Mouse (Mus musculus): ENCODE data around the gene Mettl26.
A peak's percentile ranks its signal among the peaks of the same experiment; 100 is the strongest.

Mettl26 gene

DNA sequence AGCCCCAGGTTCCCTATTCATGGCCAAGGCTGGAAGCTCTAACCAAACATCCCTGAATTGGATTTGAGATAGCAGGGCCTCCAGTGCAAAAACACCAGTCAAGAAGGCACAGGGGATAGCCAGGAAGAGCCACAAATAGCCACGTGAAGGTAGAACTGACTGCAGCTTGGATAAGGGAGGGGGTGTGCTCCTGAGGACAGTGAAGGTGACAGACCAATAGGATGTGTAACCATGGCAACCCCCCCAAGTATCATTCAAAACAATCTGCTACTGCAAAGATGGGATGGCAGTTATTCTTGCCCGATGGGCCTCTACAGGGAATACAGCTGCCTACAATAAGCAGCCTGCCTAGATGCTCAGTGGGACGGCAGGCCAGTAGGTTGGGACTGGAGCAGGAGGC, 37.3 kb upstream of the Mettl26 start:
- no peak for DNase-seq (ENCODE audit: low read depth)

DNA sequence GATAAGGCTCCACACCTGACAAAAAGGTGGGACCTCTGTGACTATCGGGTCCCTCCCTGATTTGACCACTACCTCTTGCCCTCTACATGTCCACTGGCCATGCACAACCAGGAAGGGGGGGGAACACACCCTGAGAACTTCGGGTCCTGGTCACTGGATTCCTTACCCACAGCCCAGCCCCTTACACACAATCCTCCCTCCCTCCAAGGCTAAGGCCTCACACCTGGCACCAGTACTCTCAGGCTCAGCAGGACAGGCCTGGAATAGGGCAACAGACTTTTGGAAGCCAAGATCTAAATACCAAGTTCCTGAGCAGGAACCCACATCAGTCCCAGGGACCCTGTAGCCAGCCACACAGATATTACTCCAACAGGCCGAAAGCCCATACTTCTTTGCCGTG, 36.0 kb upstream of the Mettl26 start:
- no peak for DNase-seq (ENCODE audit: low read depth)

- DNase-seq (ENCODE audit: low read depth) = no peak
These were observed 35.2 kb upstream of the Mettl26 start for GRCm38 (mm10) chr17:25839455-25840235.

GRCm38 (mm10) chr17:25840519-25840918, 34.4 kb upstream of the Mettl26 start:
- DNase-seq (ENCODE audit: low read depth) = no peak

GRCm38 (mm10) chr17:25841117-25841880, 33.6 kb upstream of the Mettl26 start, which contains the start of gene Gm20683:
Gene Gm20683, minus strand, starts transcription at chr17:25841763.
- no peak for DNase-seq (ENCODE audit: low read depth)

DNA sequence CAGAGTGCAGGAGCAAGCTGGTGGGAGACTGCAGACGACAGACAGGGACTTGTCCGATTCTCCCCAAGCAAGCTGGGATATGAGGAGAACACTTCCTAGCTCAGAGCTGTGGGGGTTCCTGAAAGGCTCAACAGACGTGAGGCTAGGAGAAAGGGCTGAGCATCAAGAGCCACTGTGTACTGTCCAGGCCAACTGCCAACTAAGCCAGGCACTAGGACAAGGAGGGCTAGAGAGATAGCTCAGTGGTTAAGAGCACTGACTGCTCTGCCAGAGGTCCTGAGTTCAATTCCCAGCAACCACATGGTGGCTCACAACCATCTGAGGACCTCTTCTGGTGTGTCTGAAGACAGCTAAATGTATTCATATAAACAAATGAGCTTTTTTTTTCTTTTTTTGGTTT, 32.4 kb upstream of the Mettl26 start:
- DNase-seq (ENCODE audit: low read depth) = no peak

- DNase-seq (ENCODE audit: low read depth) = no peak
These were observed 31.8 kb upstream of the Mettl26 start for GRCm38 (mm10) chr17:25843122-25843521.

DNA sequence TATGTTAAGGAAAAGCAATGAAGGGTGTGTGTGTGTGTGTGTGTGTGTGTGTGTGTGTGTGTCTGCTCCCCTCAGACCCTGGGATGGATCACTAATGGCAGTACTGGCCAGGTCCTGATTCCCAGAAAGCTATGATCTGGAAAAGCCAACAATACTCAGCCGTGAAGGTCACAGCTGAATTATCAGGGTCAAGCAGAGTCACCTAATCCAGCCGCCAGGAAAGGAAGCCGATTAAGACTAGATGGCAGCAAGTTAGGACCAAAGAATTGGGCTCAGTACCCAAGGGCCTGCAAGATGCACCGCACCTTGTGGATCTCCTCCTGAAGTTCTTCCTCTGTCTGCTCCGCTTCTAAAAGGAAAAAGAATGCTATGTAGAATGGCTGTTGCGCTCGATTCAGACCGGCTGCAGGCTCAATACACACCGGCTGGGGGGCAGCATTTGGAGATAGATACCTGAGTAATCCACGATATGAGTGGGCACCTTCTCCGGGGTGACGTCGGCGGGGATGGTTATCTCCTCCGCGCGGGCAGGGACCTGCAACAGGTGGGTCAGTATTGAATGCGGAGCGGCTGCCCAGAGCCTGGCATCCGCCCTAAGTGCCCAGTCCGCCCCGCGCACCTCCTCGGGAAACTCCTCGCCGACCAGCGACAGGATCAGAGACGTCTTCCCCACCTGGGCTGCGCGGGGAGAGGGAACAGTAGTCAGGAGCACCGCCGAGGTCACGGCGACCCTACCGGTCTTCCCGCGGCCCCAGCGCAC, 31.1 kb upstream of the Mettl26 start:
- peak; percentile 14 for DNase-seq (ENCODE audit: low read depth)

GRCm38 (mm10) chr17:25844396-25844901, 30.4 kb upstream of the Mettl26 start, which contains the start of gene Rhot2:
Gene Rhot2, minus strand, starts transcription at chr17:25844851.
- DNase-seq (ENCODE audit: low read depth) = peak; percentile 98

GRCm38 (mm10) chr17:25860229-25860628, 14.6 kb upstream of the Mettl26 start:
- no peak for DNase-seq (ENCODE audit: low read depth)

DNA sequence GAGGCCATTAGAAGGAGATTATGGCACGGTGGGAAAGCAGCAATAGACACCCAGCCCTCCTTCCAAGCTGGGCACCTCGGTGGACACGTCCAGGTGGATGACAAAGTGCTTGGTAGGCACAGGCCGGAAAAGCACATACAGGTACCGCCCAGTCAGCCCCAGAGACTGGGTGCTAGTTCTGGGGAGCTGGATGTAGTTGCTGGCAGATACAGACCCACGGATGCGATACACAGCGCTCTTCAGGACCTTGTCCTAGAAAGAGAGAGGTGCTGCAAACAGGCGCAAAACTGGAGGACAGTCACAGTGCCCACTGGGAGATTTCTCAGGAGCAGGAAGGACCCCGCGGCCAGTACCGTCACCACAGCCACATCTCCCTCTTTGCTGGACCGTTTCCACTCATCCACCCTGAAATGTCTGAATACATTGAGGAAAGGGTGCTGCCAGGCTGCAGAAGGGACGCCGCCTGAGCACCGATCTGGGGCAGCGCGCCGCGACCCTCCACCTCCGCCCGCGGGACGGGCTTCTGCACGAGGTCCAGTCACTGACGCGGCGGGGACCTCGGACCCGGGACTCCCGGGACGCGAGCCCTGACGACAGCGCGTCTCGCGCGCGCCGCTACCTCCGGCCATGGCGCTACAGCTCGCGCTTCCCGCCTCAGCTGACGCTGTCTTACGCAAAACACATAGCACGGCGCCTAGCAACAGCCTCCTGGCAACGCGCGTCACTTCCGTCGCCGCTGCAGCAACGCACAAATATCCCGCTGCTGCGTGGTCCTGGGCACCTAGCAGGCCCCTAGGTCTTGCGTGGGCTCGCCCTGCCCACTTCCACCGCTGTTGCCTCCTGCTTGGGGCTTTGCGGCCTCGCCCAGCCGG, 13.8 kb upstream of the Mettl26 start, which contains the start of gene Wdr90:
Wdr90 (minus strand) TSS at position 670 of the 872 bp plus-strand sequence.
- peak; percentile 96 for DNase-seq (ENCODE audit: low read depth)

- no peak for DNase-seq (ENCODE audit: low read depth)
These were observed 12.9 kb upstream of the Mettl26 start for GRCm38 (mm10) chr17:25861704-25862612.

DNA sequence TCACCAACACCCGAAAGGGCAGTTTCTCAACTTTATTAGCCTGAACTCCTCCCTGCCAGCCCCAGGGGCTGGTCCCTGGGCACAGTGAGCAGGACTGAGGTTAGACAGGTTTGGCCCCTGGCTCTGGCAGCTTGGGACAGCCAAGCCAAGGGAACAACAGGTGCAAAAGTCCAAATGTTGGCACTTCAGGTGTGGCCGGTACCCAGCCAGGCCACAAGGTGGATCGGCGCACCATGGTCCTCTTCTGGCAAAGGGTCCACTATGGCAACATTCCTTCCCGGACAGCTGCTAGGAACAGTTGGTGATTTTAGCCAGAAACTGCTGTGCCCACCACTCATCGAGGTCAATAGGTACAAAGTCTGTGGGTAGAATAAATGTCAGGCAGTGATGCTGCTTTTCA, 11.2 kb upstream of the Mettl26 start:
- DNase-seq (ENCODE audit: low read depth) = no peak

DNA sequence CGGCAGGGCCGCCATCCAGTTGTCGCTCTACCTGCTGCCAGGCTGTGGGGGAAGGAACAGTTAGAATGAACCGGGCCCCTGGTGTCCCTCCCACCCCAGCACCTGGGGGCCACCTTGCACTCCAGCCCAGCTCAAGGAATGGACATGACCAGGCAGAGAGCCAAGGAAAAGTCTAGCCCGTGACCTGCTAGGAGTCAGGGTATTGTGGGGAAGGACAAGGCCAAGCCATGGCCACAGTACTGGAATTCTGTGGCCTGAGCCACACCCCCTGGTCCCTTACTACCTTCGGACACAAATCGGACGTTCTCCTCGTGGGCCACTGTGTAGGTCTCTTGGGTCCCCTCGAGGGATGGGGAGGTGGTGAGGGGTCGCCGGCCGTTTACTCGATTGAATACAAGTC, 10.6 kb upstream of the Mettl26 start:
- no peak for DNase-seq (ENCODE audit: low read depth)

GRCm38 (mm10) chr17:25865288-25865687, 9.6 kb upstream of the Mettl26 start:
- DNase-seq (ENCODE audit: low read depth) = no peak

GRCm38 (mm10) chr17:25866172-25866571, 8.7 kb upstream of the Mettl26 start:
- DNase-seq (ENCODE audit: low read depth) = no peak

DNA sequence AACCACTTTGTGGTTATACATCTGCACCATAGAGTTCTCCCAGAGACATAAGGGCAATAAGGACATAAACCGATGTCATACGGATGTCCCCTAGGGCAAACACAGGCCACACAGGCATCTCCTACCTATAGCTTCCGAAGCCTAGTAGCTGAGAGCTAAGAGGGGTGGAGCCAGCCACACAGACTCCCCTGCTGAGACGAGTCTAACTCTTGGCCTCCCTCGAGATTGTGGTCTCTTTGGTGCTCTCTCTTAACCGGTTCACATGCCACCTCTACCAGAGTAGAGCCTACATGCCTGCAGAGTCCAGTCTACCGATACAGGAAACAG, 7.4 kb upstream of the Mettl26 start:
- DNase-seq (ENCODE audit: low read depth) = no peak

DNA sequence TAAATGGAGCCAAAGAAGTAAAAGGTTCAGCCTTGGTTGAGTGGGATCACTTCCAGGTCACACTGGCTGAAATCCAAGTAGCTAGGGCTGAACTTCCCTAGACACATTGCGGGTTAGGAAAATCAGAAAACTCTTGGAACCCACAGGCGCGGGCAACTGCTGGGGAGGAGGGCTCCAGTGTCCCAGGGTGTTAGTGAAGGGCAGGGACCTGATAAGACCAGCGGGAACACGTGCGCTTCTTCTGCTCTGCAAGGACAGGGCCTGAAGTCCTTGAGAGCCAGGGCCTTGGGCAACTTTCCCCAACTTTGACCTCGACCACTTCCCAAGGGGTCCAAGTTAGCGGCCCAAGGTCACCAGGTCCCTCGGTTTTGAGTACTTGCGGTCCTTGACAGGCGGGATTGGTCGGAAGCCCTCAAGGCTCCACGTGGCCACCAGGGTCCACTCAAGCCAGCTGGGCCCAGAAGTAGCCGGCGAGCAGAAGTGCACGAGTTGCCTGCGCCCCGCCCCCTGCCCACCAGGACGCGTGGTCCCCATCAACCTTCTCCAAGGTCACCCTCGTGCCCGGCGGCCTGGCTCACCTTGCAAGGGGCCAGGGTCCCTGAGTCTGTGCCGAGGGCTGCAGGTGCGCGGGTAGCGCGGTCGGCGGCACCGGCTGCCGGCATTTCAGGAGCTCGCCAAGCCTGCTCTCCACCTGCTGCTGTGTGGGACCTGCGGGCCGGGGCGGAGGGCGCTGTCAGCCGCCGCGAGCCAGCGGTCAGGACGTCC, 6.9 kb upstream of the Mettl26 start:
- peak; percentile 57 for DNase-seq (ENCODE audit: low read depth)

- peak; percentile 90 for DNase-seq (ENCODE audit: low read depth)
These were observed 6.2 kb upstream of the Mettl26 start, which contains the start of gene Mcrip2 for GRCm38 (mm10) chr17:25868601-25869191. Gene Mcrip2, minus strand, starts transcription at chr17:25868764.

Measured in NIH3T3 (cell line).